Mouse (Mus musculus) bone marrow, adult 2 months (tissue): ENCODE results near the gene Rbm47. TPM values are rescaled to one million over a fixed set of nuclear protein-coding genes. Genes with fewer than 3 reads are reported as not detected.

ENCODE experiments used
- H3K27ac ChIP-seq: fragments of 200-500 bp; 2 replicates; pipeline ENCODE4 v1.5.1; 2012; ENCODE audit warnings: low read depth, mild to moderate bottlenecking, control low read depth, inconsistent platforms, low read length; ENCODE audit not compliant: control insufficient read depth, poor library complexity, insufficient read depth
- H3K4me1 ChIP-seq: fragments of 200-500 bp; 2 replicates; pipeline ENCODE4 v1.6.1; 2011; ENCODE audit warnings: low read length; ENCODE audit not compliant: control insufficient read depth, insufficient read depth
- H3K4me3 ChIP-seq: fragments of 200-500 bp; replicated peaks from 2 replicates; pipeline ENCODE3; 2011; ENCODE audit warnings: mild to moderate bottlenecking, low read depth, low read length, control low read depth; ENCODE audit not compliant: control insufficient read depth
- CTCF ChIP-seq: fragments of 200-500 bp; IDR thresholded peaks from 2 replicates; pipeline ENCODE4 v1.5.1; 2011; ENCODE audit warnings: low read length, control low read depth; ENCODE audit not compliant: control insufficient read depth, insufficient read depth
- POLR2A ChIP-seq: fragments of 200-500 bp; IDR thresholded peaks from 2 replicates; pipeline ENCODE4 v1.6.1; 2011; ENCODE audit warnings: low read depth, mild to moderate bottlenecking, control low read depth, low read length, borderline replicate concordance; ENCODE audit not compliant: control insufficient read depth
- WGBS: fragments of 180-500 bp; shearing (Covaris S2); methylation state at CpG from one replicate; pipeline ENCODE4 v1.1.7; 2018; 5-methylcytosine and 5-hydroxymethylcytosine counted together
- polyA plus RNA-seq: library from polyadenylated mRNA; stranded (reverse); fragments of >200 nt; gene quantifications from 2 replicates; pipeline ENCODE4 v1.2.4, GENCODE M21; 2011; ENCODE audit warnings: low replicate concordance; ENCODE audit not compliant: missing spikeins, insufficient read depth, insufficient read length

Gene Rbm47
- polyA plus RNA-seq, 1 experiment: 4.9 TPM

- Histone ChIP-seq H3K4me3 (no peak overlapping the region), H3K27ac (no peak overlapping the region), H3K4me1 (no peaks in the 10 kb centered on the region)
- TF ChIP-seq CTCF: no peak
- no peak for TF ChIP-seq POLR2A
- 47% methylated on average over 2 of the region's 2 CpGs for WGBS
Observed at GRCm38 (mm10) chr5:65973189-65973588, 199.7 kb downstream of the Rbm47 start.

GRCm38 (mm10) chr5:65968004-65968403, 204.9 kb downstream of the Rbm47 start:
- H3K4me1 ChIP-seq: no peaks in the 10 kb centered on the region
- no peak overlapping the region for H3K27ac ChIP-seq
- no peak overlapping the region for H3K4me3 ChIP-seq
- TF ChIP-seq POLR2A: no peak
- TF ChIP-seq CTCF: no peak
- whole genome bisulfite sequencing: 87% methylated on average over 3 of the region's 3 CpGs

- TF ChIP-seq CTCF (no peak), POLR2A (no peak)
- Histone ChIP-seq H3K4me1 (no peaks in the 10 kb centered on the region), H3K4me3 (no peak overlapping the region), H3K27ac (no peak overlapping the region)
- 85% methylated on average over 12 of the region's 12 CpGs for WGBS
Observed at GRCm38 (mm10) chr5:65967091-65967490, 205.8 kb downstream of the Rbm47 start.

Other genes starting within 250 kb of the Rbm47 start
- 2.8 TPM in 1 of 2 replicates, not detected in the other for gene Chrna9, start 238.2 kb downstream of the Rbm47 start, polyA plus RNA-seq
- gene 9130230L23Rik, start 168.8 kb downstream of the Rbm47 start, polyA plus RNA-seq: 1.8 TPM in 1 of 2 replicates, not detected in the other
- gene Nsun7, start 86.8 kb upstream of the Rbm47 start, polyA plus RNA-seq: 0.82 TPM in 1 of 2 replicates, not detected in the other